Mouse (Mus musculus): ENCODE measurements at regions not wholly inside any gene's neighbourhood (a gene's known extent, or its start where the extent isn't known, plus 50 kb on each side); places are given as distances from the start of the nearest gene placed in this dataset.

DNA sequence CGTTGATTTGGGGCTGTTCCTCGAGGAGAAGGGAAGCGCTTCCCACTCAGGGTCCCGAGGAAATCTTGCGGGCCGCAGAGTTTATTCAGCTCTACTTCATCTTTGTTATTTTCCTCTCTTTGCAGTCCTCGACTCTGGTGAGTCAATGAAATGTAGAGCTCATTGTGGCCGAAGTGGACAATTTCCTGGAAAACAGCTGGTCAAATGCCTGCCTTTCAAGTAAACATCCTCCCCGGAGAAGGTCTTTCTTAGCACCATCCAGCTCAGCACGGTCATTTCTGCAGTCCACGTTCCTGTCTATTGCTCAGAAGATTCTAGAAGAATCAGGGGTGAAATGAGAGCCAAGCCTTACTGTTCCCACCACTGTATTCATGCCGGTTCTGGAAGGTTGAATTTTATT, 133.0 kb downstream of the Bcas1 start:
- Histone ChIP-seq H3K27me3 (ENCODE audit: control insufficient read depth, insufficient read depth, low read length) (no peaks in the 10 kb centered on the region), H3K4me3 (replicated peaks; ENCODE audit: low read length) (no peak overlapping the region), H3K36me3 (ENCODE audit: control insufficient read depth, insufficient read depth, low read length) (no peaks in the 10 kb centered on the region), H3K4me2 (ENCODE audit: low read depth, low read length) (no peak overlapping the region), H3K4me1 (ENCODE audit: control insufficient read depth, insufficient read depth, low read length) (peaks cover 17% of the 10 kb centered on the region), H3K9ac (ENCODE audit: low read length) (no peak overlapping the region), H3K27ac (ENCODE audit: low read length) (no peak overlapping the region; the same call in 1 of the 2 replicates), H3K9me3 (replicated peaks; ENCODE audit: control insufficient read depth, low read length) (no peaks in the 10 kb centered on the region)
- ATAC-seq (ENCODE audit: insufficient read depth, low FRiP score), result no peak
- 55% methylated on average over 12 of the region's 12 CpGs for WGBS

DNA sequence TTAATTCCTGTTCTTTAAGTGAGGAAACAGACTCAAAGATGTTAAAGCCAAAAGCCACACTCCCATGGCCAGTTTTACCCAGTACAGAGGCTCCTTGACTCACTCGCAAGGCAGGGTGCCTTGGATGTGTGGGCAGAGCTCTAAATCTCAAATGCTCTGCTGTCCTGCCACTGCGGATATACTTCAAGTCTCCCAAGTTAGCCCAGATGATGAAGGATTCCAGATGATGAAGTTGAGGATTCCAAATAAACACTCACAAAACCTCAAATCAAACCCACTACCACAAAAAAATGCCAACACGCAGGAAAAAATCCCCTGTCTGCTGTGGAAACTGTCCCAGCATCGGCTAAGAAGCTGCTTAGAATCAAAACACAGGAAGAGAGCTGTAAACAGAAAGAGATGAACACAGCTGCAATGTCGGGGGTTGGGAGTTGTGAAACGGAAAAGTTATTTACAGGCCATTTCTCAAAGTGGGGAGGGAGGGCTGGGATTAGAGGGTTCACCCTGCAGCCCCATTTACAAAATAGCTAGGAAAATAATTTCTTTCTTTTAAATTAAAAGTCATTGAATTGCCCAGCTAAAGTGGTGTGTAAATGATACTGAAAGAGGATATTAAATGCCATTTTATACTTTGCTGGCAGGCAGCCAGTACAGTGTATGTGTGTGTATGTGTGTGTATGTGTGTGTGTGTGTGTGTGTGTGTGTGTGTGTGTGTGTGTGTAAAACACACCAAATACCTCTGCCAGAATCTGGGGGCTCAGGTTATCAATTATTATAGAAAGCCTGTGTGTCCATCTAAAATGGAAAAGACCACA, 135.6 kb downstream of the Bcas1 start:
- H3K9me3 ChIP-seq (replicated peaks; ENCODE audit: control insufficient read depth, low read length), result no peaks in the 10 kb centered on the region
- no peak overlapping the region for H3K9ac ChIP-seq (ENCODE audit: low read length)
- WGBS, result 20% methylated on average over 6 of the region's 6 CpGs
- no peak overlapping the region for H3K4me2 ChIP-seq (ENCODE audit: low read depth, low read length)
- no peak for ATAC-seq (ENCODE audit: insufficient read depth, low FRiP score)
- H3K27me3 ChIP-seq (ENCODE audit: control insufficient read depth, insufficient read depth, low read length), result no peaks in the 10 kb centered on the region
- peak overlapping the region; percentile 10 for H3K27ac ChIP-seq (ENCODE audit: low read length)
- H3K4me3 ChIP-seq (replicated peaks; ENCODE audit: low read length), result no peak overlapping the region
- H3K36me3 ChIP-seq (ENCODE audit: control insufficient read depth, insufficient read depth, low read length), result no peaks in the 10 kb centered on the region
- H3K4me1 ChIP-seq (ENCODE audit: control insufficient read depth, insufficient read depth, low read length), result peaks cover 26% of the 10 kb centered on the region

DNA sequence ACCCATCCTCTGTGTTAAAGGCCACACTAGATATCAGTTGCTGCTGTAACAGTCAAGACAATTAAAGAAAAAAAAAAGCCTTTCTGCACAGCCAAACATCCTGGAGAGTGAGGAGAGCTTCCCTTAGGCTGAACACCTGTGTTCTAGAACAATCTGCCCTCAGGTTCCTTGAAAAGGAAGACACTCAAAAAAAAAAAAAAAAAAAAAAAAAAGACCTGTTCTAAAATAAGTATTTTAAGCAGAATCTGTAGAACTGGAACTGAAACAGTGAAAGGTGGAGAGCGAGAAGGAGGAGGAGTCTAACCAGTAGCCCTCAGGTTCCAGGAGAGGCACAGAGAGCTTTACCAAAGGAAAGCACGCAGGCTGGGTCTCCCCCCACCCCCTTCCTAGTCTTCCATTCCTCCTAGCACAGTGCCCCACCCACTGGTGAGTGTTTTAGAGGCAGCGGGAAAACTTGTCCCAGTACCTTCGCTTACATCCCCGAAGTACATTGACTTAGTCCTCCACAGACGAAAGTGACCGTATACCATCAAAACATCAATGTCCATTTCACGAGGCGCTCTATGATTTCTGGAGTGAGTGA, 138.2 kb downstream of the Bcas1 start:
- WGBS, result 81% methylated on average over 9 of the region's 9 CpGs
- no peaks in the 10 kb centered on the region for H3K27me3 ChIP-seq (ENCODE audit: control insufficient read depth, insufficient read depth, low read length)
- no peak overlapping the region for H3K27ac ChIP-seq (ENCODE audit: low read length)
- no peak overlapping the region for H3K9ac ChIP-seq (ENCODE audit: low read length)
- no peaks in the 10 kb centered on the region for H3K9me3 ChIP-seq (replicated peaks; ENCODE audit: control insufficient read depth, low read length)
- H3K4me3 ChIP-seq (replicated peaks; ENCODE audit: low read length), result no peak overlapping the region
- H3K4me1 ChIP-seq (ENCODE audit: control insufficient read depth, insufficient read depth, low read length), result peaks cover 37% of the 10 kb centered on the region
- no peak overlapping the region for H3K4me2 ChIP-seq (ENCODE audit: low read depth, low read length)
- no peak for ATAC-seq (ENCODE audit: insufficient read depth, low FRiP score)
- no peaks in the 10 kb centered on the region for H3K36me3 ChIP-seq (ENCODE audit: control insufficient read depth, insufficient read depth, low read length)

DNA sequence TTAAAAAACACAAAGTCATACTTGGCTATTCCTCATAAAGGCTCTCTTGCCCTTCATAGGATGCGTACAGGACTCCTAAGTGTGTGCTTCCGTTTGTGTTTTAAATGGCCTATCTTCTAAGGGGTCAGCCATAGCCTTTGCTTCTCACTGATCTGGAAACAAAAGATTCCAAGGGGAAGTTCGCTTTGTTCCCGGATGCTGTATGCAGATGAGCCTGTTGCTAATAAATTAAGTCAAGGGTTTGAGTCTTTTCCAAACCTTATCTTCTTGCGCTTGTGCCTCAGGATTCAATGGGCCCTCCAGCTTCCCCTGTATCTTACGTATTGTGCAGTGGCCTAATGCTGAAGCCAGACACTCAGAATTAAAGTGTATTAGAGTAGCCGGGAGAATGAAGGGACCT, 138.9 kb downstream of the Bcas1 start:
- WGBS, result 85% methylated on average over 7 of the region's 7 CpGs
- Histone ChIP-seq H3K9ac (ENCODE audit: low read length) (no peak overlapping the region), H3K4me3 (replicated peaks; ENCODE audit: low read length) (no peak overlapping the region), H3K36me3 (ENCODE audit: control insufficient read depth, insufficient read depth, low read length) (no peaks in the 10 kb centered on the region), H3K9me3 (replicated peaks; ENCODE audit: control insufficient read depth, low read length) (no peaks in the 10 kb centered on the region), H3K4me2 (ENCODE audit: low read depth, low read length) (no peak overlapping the region), H3K27ac (ENCODE audit: low read length) (no peak overlapping the region), H3K4me1 (ENCODE audit: control insufficient read depth, insufficient read depth, low read length) (peaks cover 37% of the 10 kb centered on the region), H3K27me3 (ENCODE audit: control insufficient read depth, insufficient read depth, low read length) (no peaks in the 10 kb centered on the region)
- ATAC-seq (ENCODE audit: insufficient read depth, low FRiP score), result no peak

DNA sequence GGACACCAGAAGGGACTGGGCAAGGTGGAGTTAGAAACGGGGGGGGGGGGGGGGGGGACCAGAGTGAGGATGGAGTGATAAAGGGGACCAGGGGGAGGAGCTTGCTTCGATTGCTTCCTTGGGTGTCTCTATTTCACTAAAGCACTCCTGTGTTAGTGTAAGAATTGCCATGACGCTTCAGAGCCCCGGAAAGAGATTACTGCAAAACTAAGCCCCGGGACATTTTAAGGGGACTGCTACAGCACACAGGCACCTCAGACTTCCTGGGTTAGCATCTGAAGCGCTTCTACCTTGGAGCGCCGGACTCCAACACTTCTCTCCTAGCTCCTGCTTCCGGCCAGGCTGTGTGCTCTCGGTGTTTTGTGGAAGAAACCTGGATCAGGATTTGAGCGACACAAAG, 139.4 kb downstream of the Bcas1 start:
- peaks cover 37% of the 10 kb centered on the region for H3K4me1 ChIP-seq (ENCODE audit: control insufficient read depth, insufficient read depth, low read length)
- no peaks in the 10 kb centered on the region for H3K9me3 ChIP-seq (replicated peaks; ENCODE audit: control insufficient read depth, low read length)
- no peaks in the 10 kb centered on the region for H3K36me3 ChIP-seq (ENCODE audit: control insufficient read depth, insufficient read depth, low read length)
- no peak for ATAC-seq (ENCODE audit: insufficient read depth, low FRiP score)
- 28% methylated on average over 11 of the region's 11 CpGs for WGBS
- no peaks in the 10 kb centered on the region for H3K27me3 ChIP-seq (ENCODE audit: control insufficient read depth, insufficient read depth, low read length)
- peak overlapping the region; percentile 95 for H3K4me2 ChIP-seq (ENCODE audit: low read depth, low read length)
- H3K4me3 ChIP-seq (replicated peaks; ENCODE audit: low read length), result no peak overlapping the region; the same call in 1 of the 2 replicates
- peak overlapping the region; percentile 52 for H3K27ac ChIP-seq (ENCODE audit: low read length)
- H3K9ac ChIP-seq (ENCODE audit: low read length), result peak overlapping the region; percentile 41; the same call in 1 of the 2 replicates

DNA sequence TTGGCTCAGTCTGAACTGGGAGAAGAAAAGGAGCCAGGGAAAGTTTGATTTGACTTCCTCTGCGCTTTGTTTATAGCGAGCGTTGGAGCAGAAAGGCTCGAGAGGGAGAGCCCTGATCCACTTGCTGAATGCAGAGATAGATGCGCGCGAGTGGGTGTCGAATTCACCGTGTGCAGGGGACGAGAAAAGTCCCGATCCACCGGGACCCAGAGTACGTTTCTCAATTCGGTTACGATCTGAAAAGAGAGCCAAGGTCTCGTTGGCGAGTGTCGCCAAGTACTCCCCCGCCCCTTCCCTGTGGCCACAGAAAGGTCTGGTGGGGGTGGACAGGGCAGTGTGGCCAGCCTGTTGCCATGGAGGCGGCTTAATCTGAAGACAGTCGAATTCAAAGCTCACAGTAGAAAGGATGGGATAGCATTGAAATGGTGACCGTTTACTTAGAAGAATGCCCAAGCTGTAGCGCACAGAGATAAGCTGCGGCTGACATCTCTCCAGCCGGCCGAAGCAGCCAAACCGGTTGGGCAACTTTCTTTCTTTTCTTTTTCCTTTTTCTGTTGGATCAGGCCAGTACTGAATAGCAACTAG, 139.5 kb upstream of the Zfp217 start:
- peak overlapping the region; percentile 68 for H3K9ac ChIP-seq (ENCODE audit: low read length)
- H3K36me3 ChIP-seq (ENCODE audit: control insufficient read depth, insufficient read depth, low read length), result no peaks in the 10 kb centered on the region
- peak overlapping the region; percentile 95 for H3K4me2 ChIP-seq (ENCODE audit: low read depth, low read length)
- H3K9me3 ChIP-seq (replicated peaks; ENCODE audit: control insufficient read depth, low read length), result no peaks in the 10 kb centered on the region
- H3K27ac ChIP-seq (ENCODE audit: low read length), result peak overlapping the region; percentile 84
- under 1% methylated on average over 27 of the region's 27 CpGs for WGBS
- peak overlapping the region; percentile 48 for H3K4me3 ChIP-seq (replicated peaks; ENCODE audit: low read length)
- H3K27me3 ChIP-seq (ENCODE audit: control insufficient read depth, insufficient read depth, low read length), result no peaks in the 10 kb centered on the region
- ATAC-seq (ENCODE audit: insufficient read depth, low FRiP score), result peak; percentile 56; the same call in 1 of the 2 replicates
- peaks cover 40% of the 10 kb centered on the region for H3K4me1 ChIP-seq (ENCODE audit: control insufficient read depth, insufficient read depth, low read length)

DNA sequence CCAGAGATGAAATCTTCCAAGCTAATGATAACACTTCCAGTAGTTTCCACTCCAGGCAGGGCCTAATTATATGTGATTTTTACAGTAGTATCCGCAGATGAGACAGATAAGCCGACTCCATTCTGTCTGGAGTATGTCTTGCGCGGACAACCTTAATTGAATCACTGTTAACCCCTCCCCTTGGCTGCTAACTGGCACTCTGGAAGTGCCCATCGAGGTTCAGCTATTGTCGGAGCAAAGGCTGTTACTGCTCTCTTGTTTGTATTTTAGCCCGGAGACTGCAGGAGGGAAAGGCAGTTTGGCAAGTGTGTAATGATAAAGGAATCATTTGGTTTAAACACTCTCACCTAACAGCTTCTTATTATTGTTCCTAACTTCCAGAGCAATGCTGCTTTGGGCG, 138.9 kb upstream of the Zfp217 start:
- H3K36me3 ChIP-seq (ENCODE audit: control insufficient read depth, insufficient read depth, low read length), result no peaks in the 10 kb centered on the region
- no peaks in the 10 kb centered on the region for H3K9me3 ChIP-seq (replicated peaks; ENCODE audit: control insufficient read depth, low read length)
- peak overlapping the region; percentile 95 for H3K4me2 ChIP-seq (ENCODE audit: low read depth, low read length)
- H3K27me3 ChIP-seq (ENCODE audit: control insufficient read depth, insufficient read depth, low read length), result no peaks in the 10 kb centered on the region
- peak overlapping the region; percentile 68 for H3K9ac ChIP-seq (ENCODE audit: low read length)
- no peak for ATAC-seq (ENCODE audit: insufficient read depth, low FRiP score)
- 13% methylated on average over 8 of the region's 8 CpGs for WGBS
- peak overlapping the region; percentile 48 for H3K4me3 ChIP-seq (replicated peaks; ENCODE audit: low read length)
- H3K4me1 ChIP-seq (ENCODE audit: control insufficient read depth, insufficient read depth, low read length), result peaks cover 36% of the 10 kb centered on the region
- H3K27ac ChIP-seq (ENCODE audit: low read length), result peak overlapping the region; percentile 84

DNA sequence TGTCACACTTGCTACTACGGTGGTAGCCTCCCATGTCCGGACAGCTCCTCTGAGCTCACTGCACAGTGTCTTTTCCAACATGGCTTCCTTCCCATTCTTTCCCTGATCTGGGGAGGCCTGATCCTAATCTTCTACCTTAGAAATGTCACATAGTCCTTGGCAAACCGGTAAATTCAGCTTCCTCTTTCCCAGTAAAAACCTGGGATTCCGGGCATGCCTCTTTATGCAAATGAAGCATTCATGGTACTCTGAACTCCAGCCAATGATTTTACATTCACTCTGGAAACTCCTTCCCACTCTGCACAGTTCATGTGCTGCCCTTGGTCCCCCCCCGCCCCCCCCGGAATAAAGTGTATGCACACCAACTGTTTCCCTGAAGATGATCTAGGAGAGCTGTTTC, 134.6 kb upstream of the Zfp217 start:
- H3K9ac ChIP-seq (ENCODE audit: low read length), result no peak overlapping the region
- 61% methylated on average over 6 of the region's 6 CpGs for WGBS
- H3K4me2 ChIP-seq (ENCODE audit: low read depth, low read length), result no peak overlapping the region
- H3K27me3 ChIP-seq (ENCODE audit: control insufficient read depth, insufficient read depth, low read length), result no peaks in the 10 kb centered on the region
- H3K36me3 ChIP-seq (ENCODE audit: control insufficient read depth, insufficient read depth, low read length), result no peaks in the 10 kb centered on the region
- no peak overlapping the region for H3K27ac ChIP-seq (ENCODE audit: low read length)
- no peak for ATAC-seq (ENCODE audit: insufficient read depth, low FRiP score)
- H3K4me1 ChIP-seq (ENCODE audit: control insufficient read depth, insufficient read depth, low read length), result peaks cover 19% of the 10 kb centered on the region
- no peaks in the 10 kb centered on the region for H3K9me3 ChIP-seq (replicated peaks; ENCODE audit: control insufficient read depth, low read length)
- H3K4me3 ChIP-seq (replicated peaks; ENCODE audit: low read length), result no peak overlapping the region

DNA sequence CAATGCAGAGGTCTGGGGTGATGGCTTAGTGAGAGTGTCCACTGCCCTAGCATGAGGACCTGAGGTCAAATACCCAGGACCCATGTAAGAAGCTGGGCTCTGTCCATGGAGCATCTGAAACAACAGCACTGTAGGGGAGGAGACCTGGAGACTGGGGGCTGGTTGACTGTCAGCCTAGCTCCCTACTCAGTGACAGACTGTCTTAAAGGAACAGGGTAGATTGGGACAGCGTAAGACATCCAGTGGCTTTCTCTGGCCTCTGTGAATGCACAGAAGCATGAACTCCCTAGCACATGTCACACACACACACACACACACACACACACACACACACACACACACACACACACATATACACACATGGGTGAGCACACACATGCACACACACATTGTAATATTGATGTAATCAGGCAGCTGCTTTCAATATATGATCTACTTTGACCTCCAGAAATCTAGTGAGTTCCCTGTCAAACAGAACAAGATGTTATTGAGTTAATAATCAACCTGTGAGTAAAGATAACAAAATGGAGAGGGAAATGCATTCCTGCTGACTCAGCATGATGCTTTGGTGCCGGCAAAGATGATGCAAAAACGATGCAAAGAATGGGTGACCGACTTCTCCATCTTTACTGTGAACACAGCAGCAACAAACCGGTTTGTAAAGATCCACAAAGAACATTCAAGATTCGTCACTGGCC, 133.6 kb upstream of the Zfp217 start:
- Histone ChIP-seq H3K4me2 (ENCODE audit: low read depth, low read length) (no peak overlapping the region), H3K9ac (ENCODE audit: low read length) (no peak overlapping the region), H3K36me3 (ENCODE audit: control insufficient read depth, insufficient read depth, low read length) (no peaks in the 10 kb centered on the region), H3K27ac (ENCODE audit: low read length) (no peak overlapping the region), H3K4me3 (replicated peaks; ENCODE audit: low read length) (no peak overlapping the region), H3K4me1 (ENCODE audit: control insufficient read depth, insufficient read depth, low read length) (peaks cover 13% of the 10 kb centered on the region; the same call in 1 of the 2 replicates), H3K27me3 (ENCODE audit: control insufficient read depth, insufficient read depth, low read length) (no peaks in the 10 kb centered on the region), H3K9me3 (replicated peaks; ENCODE audit: control insufficient read depth, low read length) (no peaks in the 10 kb centered on the region)
- ATAC-seq (ENCODE audit: insufficient read depth, low FRiP score), result no peak
- 66% methylated on average over 6 of the region's 6 CpGs for WGBS

All from stomach, embryonic 16.5 days (tissue).